Comparison of ENCODE assay signal across 10 mouse cellular contexts in the genomic region with DNA sequence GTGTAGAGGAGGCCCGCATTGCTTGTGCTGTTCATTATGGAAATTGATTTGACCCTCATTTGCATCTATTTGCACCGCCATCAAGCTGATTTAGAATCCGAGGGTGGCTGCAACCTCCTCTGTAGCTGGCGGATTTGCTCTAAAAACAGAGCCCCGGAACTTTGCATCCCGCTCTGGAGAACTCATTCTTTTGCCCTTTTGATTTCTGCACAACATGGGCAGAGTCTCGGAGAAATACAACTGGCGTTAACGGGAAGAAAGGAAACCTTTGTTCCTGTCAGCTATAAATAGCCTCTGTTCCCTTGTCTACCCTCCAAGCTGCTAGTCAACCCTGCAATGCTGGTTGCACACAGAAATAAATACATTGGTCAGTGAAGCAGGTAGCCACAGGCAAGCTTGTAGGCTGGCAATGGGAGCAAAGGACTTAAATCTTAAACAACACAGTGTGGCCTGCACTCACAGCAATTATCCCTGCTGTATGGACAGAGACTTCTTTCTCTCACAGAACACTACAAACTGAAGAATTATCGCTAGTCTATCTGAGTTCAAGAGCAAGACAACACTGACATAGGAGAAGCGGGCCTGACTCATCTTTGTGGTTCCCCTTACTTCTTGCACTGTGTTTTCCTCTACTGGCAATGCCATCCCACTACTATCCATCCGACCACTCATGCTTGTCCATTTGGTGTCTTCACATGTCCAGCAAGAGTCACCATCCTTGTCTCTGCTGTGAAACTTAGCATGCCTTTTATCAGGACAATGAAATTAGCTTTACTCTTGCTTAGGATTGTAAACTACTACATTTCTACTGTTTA.
DNase-seq lines count a peak whose midpoint lies in the region; ATAC-seq and TF ChIP-seq lines count a peak whose summit lies in the region.
"Had no signal": no experiment of that assay in that cellular context is flagged by ENCODE, and none has a peak within 500 bp of the region (broad histone marks: within the 10 kb centered on the region; RNA-seq: fewer than 3 reads in every experiment).

No protein-coding gene starts in this region.

- no peak overlapping the region for H3K27ac ChIP-seq in kidney, embryonic 14.5 days (ENCODE audit: low read depth, low read length)
- no peak overlapping the region; the same call in 1 of the 2 replicates for H3K27ac ChIP-seq in neural tube, embryonic 13.5 days (replicated peaks)
- no peak overlapping the region for H3K27ac ChIP-seq in gastrocnemius, adult 2 months
- H3K27ac ChIP-seq: liver, embryonic 13.5 days had no signal

- intact Hi-C loops in gastrocnemius, adult 2 months (cut with DNase I): no loop called here

- no peak for TF ChIP-seq CTCF in gastrocnemius, adult 2 months (IDR thresholded peaks at IDR 0.05)

- H3K4me1 ChIP-seq in kidney, embryonic 14.5 days (ENCODE audit: control insufficient read depth, insufficient read depth, low read length): 0 out of 2 replicates have a peak, but pooled peaks cover 4% of the 10 kb centered on the region
- H3K4me1 ChIP-seq in neural tube, embryonic 13.5 days (replicated peaks): peaks cover 11% of the 10 kb centered on the region; the same call in 1 of the 2 replicates
- H3K4me1 ChIP-seq: liver, embryonic 13.5 days had no signal

- H3K4me3 ChIP-seq in kidney, embryonic 14.5 days (ENCODE audit: low read length): no peak overlapping the region
- H3K4me3 ChIP-seq in neural tube, embryonic 13.5 days: no peak overlapping the region
- no peak overlapping the region for H3K4me3 ChIP-seq in gastrocnemius, adult 2 months
- H3K4me3 ChIP-seq: liver, embryonic 13.5 days; myocyte had no signal

- no peak overlapping the region for H3K9ac ChIP-seq in kidney, embryonic 14.5 days (ENCODE audit: low read depth, low read length)
- peak overlapping the region; percentile 31; the same call in 1 of the 2 replicates for H3K9ac ChIP-seq in neural tube, embryonic 13.5 days
- H3K9ac ChIP-seq: liver, embryonic 13.5 days had no signal

- no peaks in the 10 kb centered on the region for H3K36me3 ChIP-seq in kidney, embryonic 14.5 days (ENCODE audit: control insufficient read depth, insufficient read depth, low read length)
- H3K36me3 ChIP-seq in neural tube, embryonic 13.5 days: no peaks in the 10 kb centered on the region
- H3K36me3 ChIP-seq: liver, embryonic 13.5 days had no signal

- ATAC-seq in kidney, embryonic 14.5 days (ENCODE audit: low FRiP score, low TSS enrichment): no peak
- peak; percentile 75 for ATAC-seq in neural tube, embryonic 13.5 days (ENCODE audit: low read depth)

- no peaks in the 10 kb centered on the region for H3K27me3 ChIP-seq in kidney, embryonic 14.5 days (ENCODE audit: control insufficient read depth, insufficient read depth, low read length)
- H3K27me3 ChIP-seq in neural tube, embryonic 13.5 days: no peaks in the 10 kb centered on the region
- H3K27me3 ChIP-seq: liver, embryonic 13.5 days had no signal

- DNase-seq in cerebellum, postnatal 14 days: peak; percentile 2 to 9
- DNase-seq in cerebellum, adult 9-11 months: no peak
- DNase-seq in forelimb bud, embryonic 11.5 days (ENCODE audit: low read depth, low spot score): peak; percentile 23
- DNase-seq in gastrocnemius, adult 2 months: no peak
- no peak for DNase-seq in thymus, postnatal 0 days (ENCODE audit: low spot score)
- no peak for DNase-seq in cerebellum, adult 8-10 months
- DNase-seq: liver, embryonic 13.5 days had no signal

- WGBS in kidney, embryonic 14.5 days: 37% methylated on average over 12 of the region's 12 CpGs
- WGBS in neural tube, embryonic 13.5 days: 20% methylated on average over 12 of the region's 12 CpGs

- H3K9me3 ChIP-seq in kidney, embryonic 14.5 days (ENCODE audit: control insufficient read depth, low read length): no peaks in the 10 kb centered on the region
- no peaks in the 10 kb centered on the region for H3K9me3 ChIP-seq in neural tube, embryonic 13.5 days
- H3K9me3 ChIP-seq: liver, embryonic 13.5 days had no signal

- 0 out of 2 replicates have a peak overlapping the region, but pooled peaks have one; percentile 6 for H3K4me2 ChIP-seq in kidney, embryonic 14.5 days (replicated peaks; ENCODE audit: low read depth, low read length)
- peak overlapping the region; percentile 42 for H3K4me2 ChIP-seq in neural tube, embryonic 13.5 days
- H3K4me2 ChIP-seq: liver, embryonic 13.5 days had no signal

Comparison
In these comparisons a context has a peak if more than half of its experiments do, and no peak if none do; other contexts are left out.
1. DNase-seq: peak in cerebellum, postnatal 14 days (2 of 2) and forelimb bud, embryonic 11.5 days (single experiment); none in cerebellum, adult 9-11 months (single experiment), gastrocnemius, adult 2 months (single experiment), thymus, postnatal 0 days (single experiment) and cerebellum, adult 8-10 months (single experiment).